Mouse (Mus musculus) spleen, postnatal 0 days (tissue): ENCODE results near the gene Zbtb41. TPM values are rescaled to one million over a fixed set of nuclear protein-coding genes. Genes with fewer than 3 reads are reported as not detected.

Experiments
- polyA plus RNA-seq: library from polyadenylated mRNA; unstranded; fragments of >200 nt; fragmentation: Nextera tagmentation; extraction: Ambion mirVana; gene quantifications from 2 replicates; pipeline ENCODE4 v1.2.1, GENCODE M21; 2015

The Zbtb41 gene
- polyA plus RNA-seq: 1.7 and 2.2 TPM in 2 replicates

GRCm38 (mm10) chr1:139421875-139422791 is at the start of gene Zbtb41:
Zbtb41 (plus strand) TSS chr1:139422288.

GRCm38 (mm10) chr1:139376638-139377286 is 45.3 kb upstream of the Zbtb41 start, which contains the start of gene Crb1:
Crb1 (minus strand) TSS chr1:139377100.

GRCm38 (mm10) chr1:139454340-139455225 is 32.5 kb downstream of the Zbtb41 start, which contains the start of gene Aspm:
Aspm (plus strand) TSS chr1:139454772.

GRCm38 (mm10) chr1:139501258-139501752 is 79.2 kb downstream of the Zbtb41 start, which contains the start of gene F13b:
F13b (plus strand) TSS chr1:139501702.

Other genes with a start within 250 kb of the Zbtb41 start
- not detected in 2 replicates for gene Crb1, start 45.2 kb upstream of the Zbtb41 start, polyA plus RNA-seq
- gene Aspm, start 32.5 kb downstream of the Zbtb41 start, polyA plus RNA-seq: 13.4 and 13.9 TPM in 2 replicates
- 0.11 TPM in 1 of 2 replicates, not detected in the other for gene F13b, start 79.4 kb downstream of the Zbtb41 start, polyA plus RNA-seq
- 0.06 TPM in 1 of 2 replicates, not detected in the other for gene Cfhr1, start 138.0 kb downstream of the Zbtb41 start, polyA plus RNA-seq